Mouse (Mus musculus): ENCODE results near the gene Tmem184b.

Tmem184b gene

GRCm38 (mm10) chr15:79395281-79395680, 8.1 kb downstream of the Tmem184b start:
- no peak for DNase-seq

- no peak for DNase-seq
Measured at GRCm38 (mm10) chr15:79394842-79395241, 8.5 kb downstream of the Tmem184b start.

- no peak for DNase-seq
Measured at GRCm38 (mm10) chr15:79393101-79393500, 10.3 kb downstream of the Tmem184b start.

GRCm38 (mm10) chr15:79392527-79392926, 10.8 kb downstream of the Tmem184b start:
- DNase-seq, result no peak

- DNase-seq, result no peak
Measured at GRCm38 (mm10) chr15:79391447-79392093, 11.8 kb downstream of the Tmem184b start.

- no peak for DNase-seq
Measured at GRCm38 (mm10) chr15:79390434-79390833, 12.9 kb downstream of the Tmem184b start.

- no peak for DNase-seq
Measured at GRCm38 (mm10) chr15:79388171-79388570, 15.2 kb downstream of the Tmem184b start.

GRCm38 (mm10) chr15:79387611-79388010, 15.8 kb downstream of the Tmem184b start:
- DNase-seq, result no peak

- DNase-seq, result no peak
Measured at GRCm38 (mm10) chr15:79387081-79387480, 16.3 kb downstream of the Tmem184b start.

GRCm38 (mm10) chr15:79381644-79382043, 21.7 kb downstream of the Tmem184b start:
- no peak for DNase-seq

GRCm38 (mm10) chr15:79380468-79381444, 22.6 kb downstream of the Tmem184b start:
- peak; percentile 80 to 81 for DNase-seq

- no peak for DNase-seq
Measured at GRCm38 (mm10) chr15:79379658-79380057, 23.7 kb downstream of the Tmem184b start.

- no peak for DNase-seq
Measured at GRCm38 (mm10) chr15:79378608-79379007, 24.8 kb downstream of the Tmem184b start.

- DNase-seq, result peak in 1 of 2 experiments; percentile 33
Measured at GRCm38 (mm10) chr15:79377681-79378080, 25.7 kb downstream of the Tmem184b start.

- no peak for DNase-seq
Measured at GRCm38 (mm10) chr15:79374760-79375159, 28.6 kb downstream of the Tmem184b start.

GRCm38 (mm10) chr15:79370281-79370843, 33.0 kb downstream of the Tmem184b start:
- DNase-seq, result no peak

GRCm38 (mm10) chr15:79369452-79370280, 33.7 kb downstream of the Tmem184b start:
- DNase-seq, result no peak

GRCm38 (mm10) chr15:79368861-79369440, 34.4 kb downstream of the Tmem184b start:
- no peak for DNase-seq

GRCm38 (mm10) chr15:79368313-79368811, 35.0 kb downstream of the Tmem184b start:
- no peak for DNase-seq

GRCm38 (mm10) chr15:79366402-79366801, 37.0 kb downstream of the Tmem184b start:
- no peak for DNase-seq

GRCm38 (mm10) chr15:79365068-79365467, 38.3 kb downstream of the Tmem184b start:
- no peak for DNase-seq

GRCm38 (mm10) chr15:79364120-79364519, 39.2 kb downstream of the Tmem184b start:
- no peak for DNase-seq

Measured in cerebellum, adult 18-20 months (tissue).